Mouse (Mus musculus) stomach, postnatal 0 days (tissue): ENCODE measurements around the gene Olfml2a.

ENCODE experiments used
- CTCF ChIP-seq: IDR thresholded peaks from 2 replicates; pipeline ENCODE4 v1.5.1; 2016; ENCODE audit warnings: antibody characterized with exemption, low read depth, mild to moderate bottlenecking, moderate library complexity
- EP300 ChIP-seq: optimal IDR thresholded peaks from 2 replicates; pipeline ENCODE3; 2016; ENCODE audit warnings: antibody characterized with exemption

DNA sequence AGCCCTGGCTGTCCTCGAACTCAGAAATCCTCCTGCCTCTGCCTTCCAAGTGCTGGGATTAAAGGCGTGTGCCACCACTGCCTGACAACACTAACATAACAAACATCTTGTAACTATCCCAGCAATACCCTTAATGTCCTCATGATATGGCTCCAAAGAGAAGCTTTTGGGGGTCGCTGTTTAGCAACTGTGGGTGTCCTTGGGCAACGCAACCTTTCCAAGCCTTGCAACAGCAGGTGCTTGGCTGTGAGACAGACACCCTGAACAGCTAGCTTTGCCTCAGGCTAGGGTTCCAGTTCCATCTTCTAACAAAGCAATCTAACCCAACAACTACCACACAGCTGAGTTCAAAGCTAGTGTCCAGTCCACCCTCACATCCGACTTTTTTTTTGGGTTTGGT, 71.7 kb downstream of the Olfml2a start:
- TF ChIP-seq CTCF (no peak), EP300 (no peak)
